Mouse (Mus musculus) heart, adult 2 months (tissue): Measurements from ENCODE around the gene Necab3. TPM values are rescaled to one million over a fixed set of nuclear protein-coding genes. Genes with fewer than 3 reads are reported as not detected.

ENCODE experiments used
- DNase-seq, 2 experiments: peaks; one replicate each; pipeline ENCODE4 v3.0.0; 2021
- H3K27ac ChIP-seq: fragments of 200-600 bp; 2 replicates; pipeline ENCODE4 v1.8.1; 2022
- H3K27me3 ChIP-seq: fragments of 200-500 bp; 2 replicates; pipeline ENCODE4 v1.6.1; 2012; ENCODE audit warnings: mild to moderate bottlenecking, low read length, inconsistent platforms, mixed read lengths; ENCODE audit not compliant: control insufficient read depth, insufficient read depth
- H3K36me3 ChIP-seq: fragments of 200-500 bp; 2 replicates; pipeline ENCODE4 v1.6.1; 2012; ENCODE audit warnings: low read length, inconsistent platforms; ENCODE audit not compliant: control insufficient read depth, insufficient read depth
- H3K4me1 ChIP-seq: fragments of 200-500 bp; 2 replicates; pipeline ENCODE4 v1.6.1; 2011; ENCODE audit warnings: low read length; ENCODE audit not compliant: control insufficient read depth, insufficient read depth
- H3K4me3 ChIP-seq: fragments of 200-600 bp; 2 replicates; pipeline ENCODE4 v1.8.1; 2022
- H3K79me2 ChIP-seq: fragments of 200-500 bp; replicated peaks from 2 replicates; pipeline ENCODE4 v1.6.1; 2012; ENCODE audit warnings: mild to moderate bottlenecking, inconsistent platforms, low read length, moderate library complexity, mixed read lengths; ENCODE audit not compliant: control insufficient read depth, insufficient read depth
- H3K9ac ChIP-seq: fragments of 200-500 bp; 2 replicates; pipeline ENCODE4 v1.6.1; 2012; ENCODE audit warnings: low read depth, mild to moderate bottlenecking, control low read depth, inconsistent platforms, low read length, mixed read lengths
- CTCF ChIP-seq: fragments of 200-600 bp; IDR thresholded peaks from 2 replicates; pipeline ENCODE4 v1.8.1; 2022; ENCODE audit warnings: antibody characterized with exemption, mild to moderate bottlenecking, moderate library complexity
- EP300 ChIP-seq: fragments of 200-500 bp; IDR thresholded peaks from 2 replicates; pipeline ENCODE4 v1.6.1; 2011; ENCODE audit warnings: low read depth, low read length, control low read depth; ENCODE audit not compliant: insufficient read depth
- POLR2A ChIP-seq: fragments of 200-500 bp; IDR thresholded peaks from 2 replicates; pipeline ENCODE4 v1.6.1; 2011; ENCODE audit warnings: mild to moderate bottlenecking, low read depth, low read length, control low read depth; ENCODE audit not compliant: insufficient read depth
- WGBS: fragments of 180-500 bp; shearing (Covaris S2); methylation state at CpG from one replicate; pipeline ENCODE4 v1.1.7; 2018; 5-methylcytosine and 5-hydroxymethylcytosine counted together
- intact Hi-C: fragments of 180-260 bp; cut with DNase I; formaldehyde crosslinking; loops from one replicate; pipeline ENCODE4 v1.15.1; 2025
- polyA plus RNA-seq: library from polyadenylated mRNA; depleted of rRNA; stranded (reverse); fragments of >200 nt; gene quantifications from 2 replicates; pipeline ENCODE4 v1.2.3, GENCODE M21; 2012
- total RNA-seq, 2 experiments: library from RNA; stranded (reverse); gene quantifications; 2 replicates each; pipeline ENCODE4 v1.2.3; 2021

Necab3 gene
- total and polyA plus RNA-seq, 3 experiments: 0.20 to 0.90 (median 0.23) TPM

DNA sequence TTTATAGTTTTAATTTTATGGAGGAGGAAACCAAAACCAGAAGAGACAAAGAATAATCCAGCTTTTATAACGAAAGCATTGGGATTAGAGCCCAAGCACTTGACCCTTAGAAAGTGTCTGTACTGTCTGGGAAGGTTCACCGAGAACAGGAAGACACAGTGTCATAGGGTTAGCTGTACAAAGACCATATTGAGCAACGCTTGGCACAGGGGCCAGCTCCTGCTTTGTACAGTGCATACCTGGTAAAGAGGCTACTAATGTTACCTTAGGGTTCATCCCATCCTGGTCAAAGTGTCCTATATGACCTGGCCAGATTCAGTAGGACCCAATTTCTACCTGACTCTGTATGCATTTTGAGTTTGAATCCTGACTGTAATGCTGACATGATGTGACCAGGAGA, 42.6 kb upstream of the Necab3 start:
- no peak overlapping the region for H3K27ac ChIP-seq
- H3K4me1 ChIP-seq: peaks cover 2% of the 10 kb centered on the region
- no peak overlapping the region for H3K9ac ChIP-seq
- no peak for TF ChIP-seq CTCF
- H3K27me3 ChIP-seq: no peaks in the 10 kb centered on the region
- no peaks in the 10 kb centered on the region for H3K79me2 ChIP-seq
- H3K36me3 ChIP-seq: no peaks in the 10 kb centered on the region
- no peak overlapping the region for H3K4me3 ChIP-seq
- WGBS: 63% methylated on average over 3 of the region's 3 CpGs
- intact Hi-C loops: no loop called here
- no peak for DNase-seq

DNA sequence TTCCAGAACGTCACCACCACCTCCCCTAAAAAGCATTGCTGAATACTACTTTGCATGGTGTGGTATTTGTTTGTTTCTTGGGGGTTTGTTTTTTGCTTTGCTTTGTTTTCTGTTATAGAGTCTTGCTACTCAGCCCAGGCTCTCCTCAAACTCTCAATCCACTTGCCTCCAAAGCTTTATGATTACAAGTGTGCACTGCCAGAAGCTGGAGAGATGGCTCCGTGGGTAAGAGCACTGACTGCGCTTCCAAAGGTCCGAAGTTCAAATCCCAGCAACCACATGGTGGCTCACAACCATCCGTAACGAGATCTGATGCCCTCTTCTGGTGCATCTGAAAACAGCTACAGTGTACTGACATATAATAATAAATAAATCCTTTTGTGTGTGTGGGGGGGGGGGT, 41.9 kb upstream of the Necab3 start:
- Histone ChIP-seq H3K27ac (no peak overlapping the region), H3K79me2 (no peaks in the 10 kb centered on the region), H3K36me3 (no peaks in the 10 kb centered on the region), H3K4me3 (no peak overlapping the region), H3K4me1 (peaks cover 3% of the 10 kb centered on the region), H3K27me3 (no peaks in the 10 kb centered on the region), H3K9ac (no peak overlapping the region)
- intact Hi-C loops: no loop called here
- TF ChIP-seq POLR2A (no peak), CTCF (no peak), EP300 (no peak)
- no peak for DNase-seq
- 78% methylated on average over 6 of the region's 6 CpGs for WGBS

DNA sequence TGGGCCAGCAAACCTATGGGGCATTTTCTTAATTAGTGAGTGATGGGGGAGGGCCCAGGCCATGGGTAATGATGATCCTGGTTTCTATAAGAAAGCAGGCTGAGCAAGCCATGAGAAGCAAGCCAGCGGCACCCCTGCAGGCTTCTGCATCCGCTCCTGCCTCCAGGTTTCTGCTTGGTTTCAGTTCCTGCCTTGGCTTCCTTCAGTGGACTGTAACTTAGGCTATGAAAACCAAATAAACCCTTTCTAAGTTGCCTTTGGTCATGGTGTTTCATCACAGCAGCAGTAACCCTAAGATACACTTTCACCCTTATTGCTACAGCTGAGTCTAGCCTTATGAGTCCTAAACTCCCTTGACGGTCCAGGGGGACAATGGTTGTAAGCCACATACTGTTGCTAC, 38.7 kb upstream of the Necab3 start:
- intact Hi-C loops: no loop called here
- WGBS: 86% methylated on average over 3 of the region's 3 CpGs

DNA sequence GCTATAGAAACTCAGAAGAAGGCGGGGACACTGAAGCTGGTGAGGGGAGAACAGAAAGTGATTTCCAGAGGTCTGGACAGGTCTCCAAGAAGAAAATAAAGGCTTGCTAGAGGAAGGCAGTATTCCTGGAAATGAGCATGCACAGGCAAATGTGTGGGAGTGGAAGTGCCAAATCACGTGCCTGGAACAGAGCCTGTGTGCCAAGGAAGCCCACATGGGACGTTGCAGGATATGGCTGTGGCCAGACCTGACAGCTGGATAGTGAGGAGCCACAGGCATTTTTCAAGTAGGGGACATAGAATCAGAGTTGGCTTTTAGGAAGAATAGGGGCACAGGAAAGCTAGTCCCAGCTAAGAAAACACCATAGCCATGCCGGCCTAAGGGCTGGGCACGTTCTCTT, 37.1 kb upstream of the Necab3 start:
- Histone ChIP-seq H3K4me1 (peaks cover 2% of the 10 kb centered on the region; the same call in 1 of the 2 replicates), H3K27ac (no peak overlapping the region), H3K79me2 (no peaks in the 10 kb centered on the region), H3K9ac (no peak overlapping the region), H3K4me3 (no peak overlapping the region), H3K27me3 (no peaks in the 10 kb centered on the region), H3K36me3 (no peaks in the 10 kb centered on the region)
- WGBS: 50% methylated on average over 5 of the region's 5 CpGs
- intact Hi-C loops: no loop called here
- peak in 1 of 2 experiments; percentile 30 for DNase-seq
- TF ChIP-seq EP300: no peak

More for the DNA sequence above, 38.7 kb upstream of the Necab3 start:
- H3K27me3 ChIP-seq: no peaks in the 10 kb centered on the region
- DNase-seq: no peak
- H3K79me2 ChIP-seq: no peaks in the 10 kb centered on the region
- no peak overlapping the region for H3K27ac ChIP-seq
- peaks cover 2% of the 10 kb centered on the region; the same call in 1 of the 2 replicates for H3K4me1 ChIP-seq
- no peak for TF ChIP-seq EP300
- TF ChIP-seq POLR2A: no peak
- TF ChIP-seq CTCF: no peak
- no peaks in the 10 kb centered on the region for H3K36me3 ChIP-seq
- no peak overlapping the region for H3K4me3 ChIP-seq
- H3K9ac ChIP-seq: no peak overlapping the region

DNA sequence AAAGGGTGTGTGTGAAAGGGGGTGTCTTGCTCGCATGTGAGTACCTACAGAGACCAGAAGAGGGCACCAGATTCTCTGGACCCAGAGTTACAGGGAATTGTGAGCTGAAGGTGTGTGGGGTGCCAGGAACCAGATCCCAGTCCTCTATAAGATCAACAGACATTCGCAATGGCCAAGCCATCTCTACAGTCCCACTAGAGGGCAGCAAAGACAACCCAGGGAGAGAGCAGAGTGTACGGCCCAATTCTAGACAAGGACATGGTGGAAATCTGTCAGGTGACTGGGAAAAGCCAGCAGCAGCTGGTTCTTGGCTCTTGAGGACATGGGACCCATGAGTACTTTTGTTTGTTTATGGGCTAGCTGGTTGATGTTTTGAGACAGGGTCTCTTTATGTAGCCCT, 34.3 kb upstream of the Necab3 start:
- 63% methylated on average over 3 of the region's 3 CpGs for WGBS
- no peak overlapping the region for H3K4me3 ChIP-seq
- H3K36me3 ChIP-seq: no peaks in the 10 kb centered on the region
- intact Hi-C loops: loop anchor here (1.0 kb wide), 1 partner anchor 20 kb away; the partner anchor contains the start of genes 4930519P11Rik and Zfp341
- no peaks in the 10 kb centered on the region for H3K27me3 ChIP-seq
- peak; percentile 36 to 45 for DNase-seq
- H3K79me2 ChIP-seq: no peaks in the 10 kb centered on the region
- no peak overlapping the region for H3K9ac ChIP-seq
- peaks cover 2% of the 10 kb centered on the region; the same call in 1 of the 2 replicates for H3K4me1 ChIP-seq
- no peak overlapping the region for H3K27ac ChIP-seq
- TF ChIP-seq CTCF: peak; percentile 81
- TF ChIP-seq EP300: no peak

DNA sequence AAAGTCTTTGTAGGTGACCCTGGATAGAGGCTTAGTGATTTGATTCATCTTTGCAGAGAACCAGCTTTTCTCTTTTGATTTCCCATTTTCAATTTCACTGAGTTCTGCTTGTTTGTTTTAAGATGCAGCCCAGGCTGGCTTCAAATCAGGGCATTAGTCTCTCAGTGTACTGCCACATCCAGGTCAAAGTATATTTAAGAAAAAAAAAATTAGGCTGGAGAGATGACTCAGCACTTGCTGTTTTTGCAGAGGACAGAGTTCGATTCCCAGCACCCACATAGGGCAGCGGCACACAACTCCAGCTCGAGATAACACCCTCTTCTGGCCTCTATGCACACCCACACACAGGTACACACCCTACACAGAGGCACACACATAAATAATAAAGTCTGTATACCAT, 32.5 kb upstream of the Necab3 start:
- TF ChIP-seq EP300 (no peak), CTCF (no peak), POLR2A (no peak)
- no peak overlapping the region for H3K9ac ChIP-seq
- 88% methylated on average over 3 of the region's 3 CpGs for WGBS
- no peak for DNase-seq
- H3K36me3 ChIP-seq: no peaks in the 10 kb centered on the region
- H3K4me3 ChIP-seq: no peak overlapping the region
- intact Hi-C loops: no loop called here
- peaks cover 2% of the 10 kb centered on the region; the same call in 1 of the 2 replicates for H3K4me1 ChIP-seq
- H3K79me2 ChIP-seq: no peaks in the 10 kb centered on the region
- H3K27ac ChIP-seq: no peak overlapping the region
- no peaks in the 10 kb centered on the region for H3K27me3 ChIP-seq

DNA sequence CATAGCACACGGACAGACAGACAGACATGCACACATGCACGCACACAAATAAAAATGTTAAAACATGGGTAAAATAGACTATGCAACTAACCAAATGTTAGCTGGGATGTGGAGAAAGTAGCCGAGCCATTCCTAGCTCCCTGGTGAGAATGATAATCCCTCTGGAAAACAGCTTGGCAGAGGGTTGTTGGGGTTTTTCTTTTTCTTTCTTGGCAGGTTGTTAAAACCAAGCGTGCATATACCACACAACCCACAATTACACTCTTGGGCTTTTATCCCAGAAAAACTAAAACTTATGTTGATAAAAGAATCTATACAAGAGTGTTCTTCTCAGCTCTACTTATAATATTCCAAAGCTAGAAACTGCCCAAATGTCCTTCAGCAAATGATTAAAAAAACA, 30.4 kb upstream of the Necab3 start:
- Histone ChIP-seq H3K27me3 (no peaks in the 10 kb centered on the region), H3K27ac (no peak overlapping the region), H3K4me1 (no peaks in the 10 kb centered on the region), H3K36me3 (no peaks in the 10 kb centered on the region), H3K9ac (no peak overlapping the region), H3K79me2 (no peaks in the 10 kb centered on the region), H3K4me3 (no peak overlapping the region)
- no peak for DNase-seq
- intact Hi-C loops: no loop called here
- WGBS: 87% methylated on average over 4 of the region's 4 CpGs
- TF ChIP-seq CTCF: no peak
- no peak for TF ChIP-seq POLR2A
- no peak for TF ChIP-seq EP300
